Mouse (Mus musculus) granulocyte monocyte progenitor cell, adult 5-6 weeks (primary cell): ENCODE results near the gene Micu1. TPM values are rescaled to one million over a fixed set of nuclear protein-coding genes. Genes with fewer than 3 reads are reported as not detected.
A peak's percentile ranks its signal among the peaks of the same experiment; 100 is the strongest.
"Not testable (repeated sequence)": the region's sequence is repeated elsewhere in the genome, so short reads cannot be mapped to it uniquely, and the experiment has no call there.

Experiments used
- ATAC-seq: replicated peaks from 2 replicates; pipeline ENCODE4 v1.8.0; 2016; ENCODE audit warnings: mild to moderate bottlenecking, moderate TSS enrichment, inconsistent platforms; ENCODE audit not compliant: poor library complexity, severe bottlenecking
- total RNA-seq, 2 experiments: library from RNA; stranded (forward) in 1 of 2; stranded (reverse) in 1 of 2; fragments of 200-712, 200-1000 nt in 1 of 2; fragments of >200 nt in 1 of 2; fragmentation: Nextera tagmentation in 1 of 2; gene quantifications; 2 replicates each; pipeline ENCODE4 v1.2.3; 2014 to 2017

Micu1 gene
- total RNA-seq (2014; fragmentation: Nextera tagmentation) (52.2 and 95.7 TPM in 2 replicates), total RNA-seq (2017) (59.9 and 65.7 TPM in 2 replicates)

GRCm38 (mm10) chr10:59702207-59703032 lies at the start of gene Micu1:
Micu1 (plus strand) TSS chr10:59702477.
- peak; percentile 95 for ATAC-seq

DNA sequence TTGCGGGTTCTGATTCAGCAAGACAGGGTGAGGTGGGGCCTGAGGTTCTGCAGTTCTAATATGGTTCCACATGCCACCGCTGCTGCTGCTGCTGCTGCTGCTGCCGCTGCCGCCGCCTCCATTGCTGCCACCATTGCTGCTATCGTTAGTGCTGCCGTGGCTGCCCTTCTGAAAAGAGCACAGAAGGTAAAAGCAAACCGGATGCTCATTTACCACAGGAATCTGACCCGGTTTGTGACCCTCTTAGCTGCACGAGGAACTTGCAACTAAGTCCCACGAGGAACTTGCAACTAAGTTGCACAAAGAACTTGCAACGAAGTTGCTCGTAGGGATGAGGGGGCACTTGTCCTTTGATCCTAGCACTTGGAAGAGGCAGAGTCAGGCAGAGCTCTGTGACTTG lies 45.5 kb upstream of the Micu1 start:
- ATAC-seq = peak; percentile 61

DNA sequence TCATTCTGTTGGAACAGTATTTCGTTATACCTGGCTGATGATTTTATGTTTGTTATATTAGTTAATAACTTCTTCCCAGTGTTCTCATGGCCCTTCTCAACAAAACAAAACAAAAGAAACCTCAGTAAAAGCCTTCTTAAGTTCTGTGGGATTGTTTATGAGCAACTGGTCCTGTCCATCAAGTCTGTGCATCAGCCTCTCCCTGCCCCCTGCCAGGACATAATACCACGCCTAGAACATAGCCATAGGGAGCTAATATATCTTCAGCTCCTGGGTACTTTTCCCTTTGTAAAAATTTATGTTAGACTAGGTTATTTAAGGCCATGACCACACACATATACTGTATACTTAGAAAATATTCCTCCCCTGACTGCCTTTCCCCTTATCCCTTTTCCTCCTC lies 37.5 kb upstream of the Micu1 start:
- ATAC-seq = no peak

DNA sequence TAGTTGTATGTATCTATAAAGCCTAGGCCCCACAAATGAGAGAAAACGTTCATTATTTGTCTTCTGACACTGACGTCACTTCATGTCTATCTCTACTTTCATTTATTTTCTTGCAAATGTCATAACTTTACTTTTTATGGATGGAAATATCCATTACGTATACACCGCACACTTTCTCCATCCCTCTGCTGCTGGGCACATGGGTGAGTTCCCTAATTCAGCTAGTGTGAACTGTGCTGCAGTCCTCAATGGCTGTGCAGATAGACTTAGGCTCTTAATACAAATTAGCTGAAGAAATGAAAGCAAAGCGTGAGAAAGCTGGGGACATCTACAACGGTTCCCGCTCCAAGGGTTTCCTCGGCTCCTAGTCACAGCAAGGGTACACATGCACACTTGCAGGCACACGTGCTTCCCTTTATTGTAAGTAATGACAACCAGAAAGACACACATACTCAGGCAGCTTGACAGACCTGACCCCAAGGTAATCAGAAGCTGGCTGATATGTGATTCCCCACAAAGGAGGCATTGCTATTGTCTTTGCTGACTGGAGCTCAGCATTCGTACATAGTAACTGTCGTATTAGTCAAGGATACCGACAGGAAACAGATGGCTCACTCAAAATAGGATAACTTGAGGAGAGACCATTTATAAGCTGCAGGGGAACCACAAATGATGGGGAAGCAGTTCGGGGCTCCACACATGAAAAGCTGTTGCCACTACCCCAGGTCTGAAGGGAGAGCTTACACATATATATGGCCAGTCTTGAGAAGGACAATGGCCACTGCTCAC lies 36.6 kb upstream of the Micu1 start:
- ATAC-seq = peak; percentile 78

DNA sequence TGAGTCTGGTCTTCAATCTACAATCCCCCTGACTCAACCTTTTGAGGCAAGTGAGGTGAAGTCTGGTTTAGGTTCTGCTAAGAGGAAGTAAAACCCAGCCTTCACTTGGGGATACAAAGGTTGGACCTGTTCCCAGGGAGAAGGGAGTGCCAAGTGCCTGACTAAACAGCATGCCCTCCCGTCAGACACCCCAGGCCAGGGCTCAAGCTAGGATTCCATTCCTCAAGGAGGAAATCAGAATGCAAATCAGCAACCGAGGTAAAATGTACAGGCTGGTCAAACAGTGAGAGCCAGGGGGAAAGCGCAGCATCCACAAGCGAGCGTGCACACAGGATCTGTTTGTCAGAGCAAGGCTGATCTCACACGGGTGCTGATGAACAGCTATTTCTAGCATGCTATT lies 34.9 kb upstream of the Micu1 start:
- peak; percentile 55 for ATAC-seq

GRCm38 (mm10) chr10:59668491-59668890 lies 33.8 kb upstream of the Micu1 start:
- no peak for ATAC-seq

GRCm38 (mm10) chr10:59677836-59678235 lies 24.4 kb upstream of the Micu1 start:
- ATAC-seq = no peak

- no peak for ATAC-seq
These were observed 23.1 kb upstream of the Micu1 start for GRCm38 (mm10) chr10:59679189-59679588.

GRCm38 (mm10) chr10:59685586-59685985 lies 16.7 kb upstream of the Micu1 start:
- ATAC-seq = not testable (repeated sequence)

DNA sequence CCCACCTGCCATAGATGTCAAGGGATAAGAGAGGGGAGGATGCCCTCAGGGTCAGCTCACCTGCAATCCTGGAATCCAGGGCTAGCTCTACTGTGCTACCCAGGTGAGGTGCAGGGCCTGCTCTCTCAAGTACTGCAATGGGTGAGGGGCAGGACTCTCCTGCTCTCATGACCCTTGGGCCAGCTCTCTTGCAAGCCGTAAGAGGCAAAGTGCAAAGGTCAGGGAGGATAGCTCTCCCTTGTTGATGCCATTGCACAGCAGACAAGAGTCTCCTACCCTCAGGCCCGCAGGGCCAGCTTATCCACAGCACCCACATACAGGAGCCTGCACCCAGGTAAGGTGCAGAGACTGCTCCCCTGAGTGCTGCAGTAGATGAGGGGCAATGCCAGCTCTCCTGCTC lies 15.2 kb upstream of the Micu1 start:
- no peak for ATAC-seq

GRCm38 (mm10) chr10:59689836-59690235 lies 12.4 kb upstream of the Micu1 start:
- ATAC-seq = no peak

DNA sequence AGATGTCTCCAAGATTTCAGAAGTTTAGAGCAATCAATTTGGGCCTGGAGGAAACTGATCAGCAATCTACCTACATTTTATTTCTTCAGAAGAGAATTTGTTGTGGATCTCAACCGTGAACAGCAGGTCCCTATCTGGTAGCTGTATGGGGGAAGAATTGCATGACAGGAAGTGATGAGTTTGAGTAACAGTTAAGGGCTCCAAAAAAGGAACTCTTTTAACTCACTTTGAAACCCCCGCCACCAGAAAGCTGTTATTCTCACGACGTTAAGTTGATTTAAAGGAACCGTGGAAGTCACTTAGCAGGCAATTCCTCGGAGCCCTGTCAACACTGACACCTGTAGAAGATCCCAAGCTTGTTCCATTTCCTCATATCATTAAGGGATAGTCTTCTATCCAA lies 9.8 kb upstream of the Micu1 start:
- ATAC-seq = peak; percentile 95

DNA sequence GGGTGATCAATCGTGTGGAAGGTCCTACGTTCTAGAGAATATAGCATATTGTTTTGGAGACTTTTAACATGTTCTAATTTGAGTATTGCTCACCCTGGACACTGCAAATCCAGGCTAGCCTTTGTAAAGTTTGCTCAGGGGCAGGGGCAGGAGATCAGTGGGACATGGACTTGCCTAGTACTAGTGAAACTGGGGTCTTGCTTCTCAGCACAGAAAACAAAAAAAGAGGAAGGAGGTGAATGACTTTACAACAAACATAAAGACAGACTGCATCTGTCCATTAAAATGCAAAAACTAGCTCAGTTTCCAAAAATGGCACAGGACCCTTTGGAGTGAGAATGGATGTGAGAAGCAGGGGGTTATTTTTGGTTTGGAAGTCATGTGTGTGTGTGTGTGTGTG lies 8.2 kb upstream of the Micu1 start:
- peak; percentile 66 for ATAC-seq

- ATAC-seq = no peak
These were observed 2.8 kb upstream of the Micu1 start for GRCm38 (mm10) chr10:59699516-59699915.

GRCm38 (mm10) chr10:59701805-59702204 lies 472 bp upstream of the Micu1 start:
- ATAC-seq = no peak

GRCm38 (mm10) chr10:59703060-59703760 lies 933 bp downstream of the Micu1 start:
- ATAC-seq = no peak

DNA sequence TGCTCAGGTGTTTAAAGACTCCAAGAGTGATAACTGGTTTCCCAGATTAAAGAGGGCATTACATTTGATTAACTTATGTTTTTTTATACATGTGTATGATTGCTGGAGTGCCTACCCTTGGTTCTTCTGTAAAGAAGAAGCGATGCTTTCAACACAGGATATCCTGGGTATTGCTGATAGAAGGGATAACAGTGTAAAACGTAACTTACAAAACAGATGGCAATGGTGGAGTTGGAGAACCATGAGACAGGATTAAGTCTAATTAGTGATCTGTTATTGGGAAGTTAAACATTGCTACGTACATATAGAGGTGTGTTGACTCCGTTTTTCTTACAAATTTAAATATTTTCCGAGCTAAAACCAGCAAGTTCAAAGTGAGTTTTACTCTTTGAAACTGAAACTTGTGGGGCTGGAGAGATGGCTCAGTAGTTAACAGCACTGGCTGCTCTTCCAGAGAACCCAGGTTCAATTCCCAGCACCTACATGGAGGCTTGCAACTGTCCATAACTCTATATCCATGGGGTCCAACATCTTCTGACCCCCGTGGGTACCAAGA lies 4.8 kb downstream of the Micu1 start:
- peak; percentile 29 for ATAC-seq

DNA sequence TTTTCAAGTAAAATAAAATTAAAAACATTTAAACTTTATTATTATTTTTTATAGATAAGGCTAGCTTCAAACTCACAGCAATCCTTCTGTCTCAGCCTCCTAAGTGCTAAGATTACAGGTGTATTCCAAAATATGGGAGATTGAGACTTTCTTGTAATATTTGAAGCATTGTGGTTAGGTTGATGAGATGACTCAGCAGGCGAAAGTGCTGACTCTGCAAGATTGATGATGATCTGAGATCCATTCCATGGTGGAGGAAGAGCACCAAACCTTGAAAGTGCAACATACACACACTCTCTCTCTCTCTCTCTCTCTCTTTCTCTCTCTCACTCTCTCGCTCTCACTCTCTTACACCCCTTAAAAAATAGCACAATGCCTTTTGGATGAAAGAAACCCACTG lies 5.3 kb downstream of the Micu1 start:
- ATAC-seq = no peak

DNA sequence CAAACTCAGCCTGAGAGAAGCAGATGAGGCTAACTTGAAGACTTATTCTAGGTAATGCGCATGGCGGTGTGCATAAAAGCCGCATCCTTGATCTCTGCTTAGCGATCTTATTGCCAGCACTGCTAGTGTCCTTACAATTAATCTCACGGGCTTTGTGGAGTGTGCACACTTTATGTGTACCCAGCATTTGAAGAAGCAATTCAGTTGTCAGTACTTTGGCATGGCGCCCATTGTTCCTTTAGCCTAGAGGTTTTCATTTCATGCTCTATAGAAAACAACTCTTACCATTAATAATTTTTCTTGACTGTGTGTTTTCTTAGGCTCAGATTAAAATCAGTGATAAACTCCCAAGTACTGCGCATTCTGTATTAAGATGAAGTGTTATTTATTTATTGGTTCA lies 7.0 kb downstream of the Micu1 start:
- ATAC-seq = no peak

DNA sequence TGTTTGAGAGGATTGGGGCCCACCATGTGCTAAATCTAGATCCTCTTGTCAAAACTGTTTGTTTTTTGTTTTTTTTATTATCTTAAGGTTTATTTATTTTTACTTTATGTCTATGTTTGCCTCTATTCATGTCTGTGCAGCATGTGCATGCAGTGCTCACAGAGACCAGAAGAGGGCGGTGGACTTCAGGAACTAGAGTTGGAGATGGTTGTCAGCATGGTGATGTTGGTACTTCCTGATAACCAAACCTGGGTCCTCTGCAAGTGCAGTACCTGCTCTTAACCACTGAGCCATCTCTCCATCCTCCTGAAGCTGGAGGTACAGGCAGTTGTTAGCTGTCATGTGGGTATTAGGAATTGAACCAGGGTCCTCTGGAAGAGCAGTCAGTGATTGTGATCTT lies 8.0 kb downstream of the Micu1 start:
- ATAC-seq = peak; percentile 70

GRCm38 (mm10) chr10:59712062-59712461 lies 9.8 kb downstream of the Micu1 start:
- no peak for ATAC-seq
